Mouse (Mus musculus) olfactory bulb, adult 2 months (tissue): ENCODE measurements around the gene Trim80.

Source experiments
- CTCF ChIP-seq: fragments of 200-500 bp; IDR thresholded peaks from 2 replicates; pipeline ENCODE4 v1.5.1; 2012; ENCODE audit warnings: low read depth, mild to moderate bottlenecking, low read length, moderate library complexity; ENCODE audit not compliant: insufficient read depth
- POLR2A ChIP-seq: fragments of 200-500 bp; IDR thresholded peaks from 2 replicates; pipeline ENCODE4 v1.6.1; 2012; ENCODE audit warnings: mild to moderate bottlenecking, low read depth, low read length, moderate library complexity; ENCODE audit not compliant: insufficient read depth

DNA sequence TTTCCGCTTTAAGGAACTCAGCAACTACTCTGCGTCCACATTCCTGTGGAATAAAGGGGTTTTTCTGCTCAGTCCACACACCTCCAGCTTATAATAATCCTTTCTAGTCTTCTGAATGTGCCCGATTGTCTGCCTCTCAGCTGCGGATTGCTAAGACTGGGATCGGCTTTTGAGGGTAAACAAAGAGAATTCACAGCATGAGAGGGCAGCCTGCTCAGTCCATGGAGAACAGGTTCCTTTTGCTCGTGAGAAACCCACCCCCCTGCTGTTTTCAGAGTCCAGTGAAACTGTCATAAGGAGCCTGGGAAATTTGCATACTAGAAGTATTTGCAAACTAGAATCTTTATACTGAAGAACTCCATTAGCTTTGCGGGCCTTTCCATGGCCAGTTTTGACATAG, 30.8 kb upstream of the Trim80 start:
- no peak for TF ChIP-seq CTCF
- TF ChIP-seq POLR2A: no peak
